Mouse (Mus musculus): Measurements from ENCODE around the gene Fam129b. TPM values are rescaled to one million over a fixed set of nuclear protein-coding genes. Genes with fewer than 3 reads are reported as not detected.
"Not testable (repeated sequence)": the region's sequence is repeated elsewhere in the genome, so short reads cannot be mapped to it uniquely, and the experiment has no call there.

Fam129b gene
- total RNA-seq (2021), result 10 to 100 TPM; 20.8 to 24.6 TPM

GRCm38 (mm10) chr2:32875675-32876489 is at the start of gene Fam129b:
TSS of gene Fam129b (plus strand) at chr2:32876114.
- intact Hi-C loops (cut with DNase I), result loop anchor here (2.0 kb wide), 1 partner anchor 33 kb away; no protein-coding TSS in a partner anchor
- peak; percentile 66 to 73 for DNase-seq (ENCODE audit: low spot score in 2 of 2)

- intact Hi-C loops (cut with DNase I), result no loop called here
- peak in 1 of 2 experiments; percentile 55 for DNase-seq (ENCODE audit: low spot score in 2 of 2)
These were observed 46.8 kb upstream of the Fam129b start for GRCm38 (mm10) chr2:32828979-32829676.

- intact Hi-C loops (cut with DNase I), result no loop called here
These were observed 41.4 kb upstream of the Fam129b start for GRCm38 (mm10) chr2:32834496-32834895.

GRCm38 (mm10) chr2:32835588-32835987 is 40.3 kb upstream of the Fam129b start:
- DNase-seq (ENCODE audit: low spot score in 2 of 2), result no peak
- intact Hi-C loops (cut with DNase I), result no loop called here

More at GRCm38 (mm10) chr2:32834496-32834895, 41.4 kb upstream of the Fam129b start:
- peak in 1 of 2 experiments; percentile 49 for DNase-seq (ENCODE audit: low spot score in 2 of 2)

- no peak for DNase-seq (ENCODE audit: low spot score in 2 of 2)
- intact Hi-C loops (cut with DNase I), result no loop called here
These were observed 37.6 kb upstream of the Fam129b start for GRCm38 (mm10) chr2:32838147-32838884.

GRCm38 (mm10) chr2:32839261-32839660 is 36.7 kb upstream of the Fam129b start:
- intact Hi-C loops (cut with DNase I), result no loop called here
- DNase-seq (ENCODE audit: low spot score in 2 of 2), result peak in 1 of 2 experiments; percentile 74

GRCm38 (mm10) chr2:32841099-32841498 is 34.8 kb upstream of the Fam129b start:
- intact Hi-C loops (cut with DNase I), result no loop called here

GRCm38 (mm10) chr2:32842558-32842957 is 33.4 kb upstream of the Fam129b start:
- intact Hi-C loops (cut with DNase I), result no loop called here
- DNase-seq (ENCODE audit: low spot score in 2 of 2), result no peak

More at GRCm38 (mm10) chr2:32841099-32841498, 34.8 kb upstream of the Fam129b start:
- DNase-seq (ENCODE audit: low spot score in 2 of 2), result no peak

GRCm38 (mm10) chr2:32845572-32846100 is 30.3 kb upstream of the Fam129b start:
- intact Hi-C loops (cut with DNase I), result loop anchor here (2.0 kb wide), 1 partner anchor 29 kb away; no protein-coding TSS in a partner anchor
- no peak for DNase-seq (ENCODE audit: low spot score in 2 of 2)

- DNase-seq (ENCODE audit: low spot score in 2 of 2), result peak; percentile 70 to 85
- intact Hi-C loops (cut with DNase I), result no loop called here
These were observed 29.7 kb upstream of the Fam129b start for GRCm38 (mm10) chr2:32846101-32846804.

- intact Hi-C loops (cut with DNase I), result no loop called here
- DNase-seq (ENCODE audit: low spot score in 2 of 2), result peak; percentile 93 to 95
These were observed 29.0 kb upstream of the Fam129b start, which contains the start of gene Stxbp1 for GRCm38 (mm10) chr2:32846805-32847467. TSS of gene Stxbp1 (minus strand) at chr2:32847245.

GRCm38 (mm10) chr2:32847468-32847821 is 28.5 kb upstream of the Fam129b start:
- intact Hi-C loops (cut with DNase I), result no loop called here
- no peak for DNase-seq (ENCODE audit: low spot score in 2 of 2)

- intact Hi-C loops (cut with DNase I), result loop anchor here (1.0 kb wide), 1 partner anchor 35 kb away; no protein-coding TSS in a partner anchor
- peak; percentile 82 to 90 for DNase-seq (ENCODE audit: low spot score in 2 of 2)
These were observed 23.8 kb upstream of the Fam129b start for GRCm38 (mm10) chr2:32852156-32852555.

- intact Hi-C loops (cut with DNase I), result loop anchor here (1.0 kb wide), 1 partner anchor 74 kb away; no protein-coding TSS in a partner anchor
- DNase-seq (ENCODE audit: low spot score in 2 of 2), result not testable (repeated sequence)
These were observed 22.2 kb upstream of the Fam129b start for GRCm38 (mm10) chr2:32853716-32854115.

- intact Hi-C loops (cut with DNase I), result loop anchor here (1.0 kb wide), 1 partner anchor 75 kb away; no protein-coding TSS in a partner anchor
- peak; percentile 89 to 92 for DNase-seq (ENCODE audit: low spot score in 2 of 2)
These were observed 21.7 kb upstream of the Fam129b start for GRCm38 (mm10) chr2:32854206-32854605.

- intact Hi-C loops (cut with DNase I), result loop anchor here (5.0 kb wide), 1 partner anchor 143 kb away; the partner anchor contains the start of gene Cdk9
- no peak for DNase-seq (ENCODE audit: low spot score in 2 of 2)
These were observed 20.7 kb upstream of the Fam129b start for GRCm38 (mm10) chr2:32855046-32855785.

- intact Hi-C loops (cut with DNase I), result loop anchor here (5.0 kb wide), 1 partner anchor 144 kb away; the partner anchor contains the start of gene Cdk9
- DNase-seq (ENCODE audit: low spot score in 2 of 2), result no peak
These were observed 20.0 kb upstream of the Fam129b start for GRCm38 (mm10) chr2:32855790-32856465.

All from left cerebral cortex, postnatal 25 days (tissue).